Mouse (Mus musculus) heart, adult 2 months (tissue): ENCODE results near the gene Olfr1446.

Source experiments
- CTCF ChIP-seq: fragments of 200-600 bp; IDR thresholded peaks from 2 replicates; pipeline ENCODE4 v1.8.1; 2022; ENCODE audit warnings: antibody characterized with exemption, mild to moderate bottlenecking, moderate library complexity
- EP300 ChIP-seq: fragments of 200-500 bp; IDR thresholded peaks from 2 replicates; pipeline ENCODE4 v1.6.1; 2011; ENCODE audit warnings: low read depth, low read length, control low read depth; ENCODE audit not compliant: insufficient read depth
- POLR2A ChIP-seq: fragments of 200-500 bp; IDR thresholded peaks from 2 replicates; pipeline ENCODE4 v1.6.1; 2011; ENCODE audit warnings: mild to moderate bottlenecking, low read depth, low read length, control low read depth; ENCODE audit not compliant: insufficient read depth

- TF ChIP-seq POLR2A (no peak), EP300 (no peak), CTCF (no peak)
Observed at GRCm38 (mm10) chr19:12883555-12883954, 9.8 kb downstream of the Olfr1446 start, which contains the start of gene Olfr1445.
